Mouse (Mus musculus) lung, adult 2 months (tissue): ENCODE measurements around the gene Fndc3b. TPM values are rescaled to one million over a fixed set of nuclear protein-coding genes. Genes with fewer than 3 reads are reported as not detected.
"Not testable (repeated sequence)": the region's sequence is repeated elsewhere in the genome, so short reads cannot be mapped to it uniquely, and the experiment has no call there.

Experiments
- DNase-seq: peaks from one replicate; pipeline ENCODE4 v3.0.0; 2022
- H3K4me1 ChIP-seq: fragments of 200-500 bp; 2 replicates; pipeline ENCODE4 v1.6.1; 2011; ENCODE audit warnings: low read length; ENCODE audit not compliant: control insufficient read depth, insufficient read depth
- H3K4me3 ChIP-seq: fragments of 200-500 bp; replicated peaks from 2 replicates; pipeline ENCODE3; 2011; ENCODE audit warnings: low read depth, mild to moderate bottlenecking, control low read depth, low read length; ENCODE audit errors: extremely low read depth
- CTCF ChIP-seq: fragments of 200-500 bp; IDR thresholded peaks from 2 replicates; pipeline ENCODE4 v1.5.1; 2011; ENCODE audit warnings: mild to moderate bottlenecking, low read length, control low read depth; ENCODE audit not compliant: insufficient read depth
- POLR2A ChIP-seq: fragments of 200-500 bp; IDR thresholded peaks from 2 replicates; pipeline ENCODE4 v1.6.1; 2011; ENCODE audit warnings: low read depth, mild to moderate bottlenecking, control low read depth, low read length, borderline replicate concordance; ENCODE audit errors: extremely low read depth
- WGBS: fragments of 180-500 bp; shearing (Covaris S2); methylation state at CpG from one replicate; pipeline ENCODE4 v1.1.7; 2018; 5-methylcytosine and 5-hydroxymethylcytosine counted together
- polyA plus RNA-seq: library from polyadenylated mRNA; depleted of rRNA; stranded (reverse); fragments of >200 nt; gene quantifications from 2 replicates; pipeline ENCODE4 v1.2.3, GENCODE M21; 2012

Gene Fndc3b
- polyA plus RNA-seq, 1 experiment, result 23.8 TPM

DNA sequence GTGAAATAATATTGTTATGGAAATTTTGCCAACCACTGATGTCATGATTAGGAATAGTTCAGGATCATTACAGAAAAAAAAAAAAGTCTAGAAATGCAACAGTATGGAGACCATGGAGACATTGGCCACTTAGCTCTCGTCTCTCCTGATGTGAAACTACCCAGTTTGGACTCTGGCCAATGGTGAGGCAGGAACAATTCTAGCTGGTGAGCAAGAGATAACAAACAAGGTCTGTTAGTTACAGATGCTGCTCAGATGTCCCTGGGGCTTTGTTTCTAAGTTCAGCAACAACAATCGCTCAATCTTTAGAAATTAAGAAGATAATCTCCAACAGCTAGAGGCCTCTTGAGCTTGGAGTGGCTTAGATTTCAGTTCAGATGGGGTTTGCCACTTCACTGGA, 302.5 kb downstream of the Fndc3b start:
- DNase-seq, result no peak
- TF ChIP-seq CTCF (no peak), POLR2A (no peak)
- Histone ChIP-seq H3K4me1 (no peaks in the 10 kb centered on the region), H3K4me3 (no peak overlapping the region)
- WGBS, result 51% methylated on average over 2 of the region's 2 CpGs

DNA sequence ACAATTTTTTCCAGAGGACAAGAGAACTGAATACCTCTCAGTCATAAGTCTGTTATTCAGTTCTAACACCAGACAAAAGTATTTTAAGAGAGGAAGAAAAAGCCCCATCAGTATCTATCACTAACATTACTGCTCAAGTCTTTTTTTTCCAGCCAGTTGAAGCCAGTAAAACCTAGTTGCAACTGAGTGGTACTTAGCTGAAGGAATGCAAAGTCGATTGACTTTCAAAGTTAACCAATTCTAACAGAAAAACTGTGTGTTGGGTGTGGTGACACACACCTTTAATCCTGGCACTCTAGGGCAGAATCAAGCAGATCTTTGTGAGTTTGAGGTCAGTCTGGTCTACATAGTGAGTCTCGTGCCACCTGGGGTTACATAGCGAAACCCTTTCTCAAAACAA, 304.7 kb downstream of the Fndc3b start:
- Histone ChIP-seq H3K4me1 (no peaks in the 10 kb centered on the region), H3K4me3 (no peak overlapping the region)
- 80% methylated on average over 3 of the region's 3 CpGs for WGBS
- no peak for DNase-seq
- no peak for TF ChIP-seq POLR2A
- no peak for TF ChIP-seq CTCF

DNA sequence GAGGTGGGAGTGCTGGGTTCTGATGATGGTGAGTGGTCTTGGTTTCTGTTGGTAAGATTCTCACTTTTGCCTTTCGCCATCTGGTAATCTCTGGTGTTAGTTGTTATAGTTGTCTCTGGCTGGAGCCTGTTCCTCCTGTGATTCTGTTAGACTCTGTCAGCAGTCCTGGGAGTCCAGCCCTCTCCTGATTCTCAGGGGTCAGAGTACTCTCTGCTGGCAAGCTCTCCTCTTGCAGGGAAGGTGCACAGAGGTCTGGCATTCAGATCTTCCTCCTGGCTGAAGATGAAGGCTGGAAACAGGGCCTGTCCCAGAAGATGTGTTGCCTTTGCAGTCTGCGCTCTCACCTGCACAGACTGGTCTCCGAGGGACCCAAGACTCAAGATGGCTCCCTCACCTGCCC, 310.1 kb downstream of the Fndc3b start:
- WGBS, result 98% methylated on average over 3 of the region's 3 CpGs
- not testable (repeated sequence) for DNase-seq, H3K4me3 ChIP-seq, H3K4me1 ChIP-seq

DNA sequence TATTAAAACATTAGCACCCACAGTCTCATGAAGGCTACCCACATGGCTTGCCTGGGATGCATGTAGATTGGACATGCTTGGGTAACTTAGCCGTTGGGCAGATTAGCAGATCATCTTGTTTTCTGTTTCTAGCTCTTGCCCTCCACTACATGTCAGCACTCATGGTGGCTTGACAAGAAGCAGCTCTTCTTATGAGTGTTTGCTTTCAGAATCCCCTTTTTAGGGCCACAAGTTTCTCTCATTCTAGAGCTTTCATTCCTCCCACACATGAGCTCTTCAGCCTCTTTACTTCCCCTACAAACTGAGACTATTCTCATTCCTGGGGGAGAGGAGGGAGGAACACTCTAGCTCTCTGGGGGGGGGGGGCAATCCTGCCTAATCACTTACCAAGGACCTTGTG, 321.2 kb downstream of the Fndc3b start:
- H3K4me1 ChIP-seq, result no peaks in the 10 kb centered on the region
- DNase-seq, result no peak
- no peak overlapping the region for H3K4me3 ChIP-seq
- WGBS, result 77% methylated on average over 1 of the region's 1 CpGs
- TF ChIP-seq CTCF (no peak), POLR2A (no peak)

DNA sequence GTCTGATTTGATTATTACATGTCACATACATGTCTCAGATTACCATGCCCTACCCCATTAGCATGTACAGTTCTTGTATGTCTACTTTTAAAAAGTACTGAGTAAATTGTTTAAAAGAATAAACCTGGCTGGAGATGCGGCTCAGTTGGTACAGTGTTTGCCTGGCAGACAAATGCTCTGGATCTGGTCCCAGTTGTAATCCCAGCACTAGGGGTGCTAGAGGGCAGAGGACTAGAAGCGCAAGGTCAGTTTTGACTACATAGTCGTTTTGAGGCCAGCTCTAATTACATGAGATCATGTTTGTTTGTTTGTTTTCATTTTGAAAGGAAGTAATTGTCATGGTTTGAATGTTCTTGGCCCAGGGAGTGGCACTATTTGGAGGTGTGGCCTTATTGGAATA, 326.3 kb downstream of the Fndc3b start:
- no peak for TF ChIP-seq CTCF
- no peak for TF ChIP-seq POLR2A
- WGBS, result 41% methylated on average over 3 of the region's 3 CpGs

DNA sequence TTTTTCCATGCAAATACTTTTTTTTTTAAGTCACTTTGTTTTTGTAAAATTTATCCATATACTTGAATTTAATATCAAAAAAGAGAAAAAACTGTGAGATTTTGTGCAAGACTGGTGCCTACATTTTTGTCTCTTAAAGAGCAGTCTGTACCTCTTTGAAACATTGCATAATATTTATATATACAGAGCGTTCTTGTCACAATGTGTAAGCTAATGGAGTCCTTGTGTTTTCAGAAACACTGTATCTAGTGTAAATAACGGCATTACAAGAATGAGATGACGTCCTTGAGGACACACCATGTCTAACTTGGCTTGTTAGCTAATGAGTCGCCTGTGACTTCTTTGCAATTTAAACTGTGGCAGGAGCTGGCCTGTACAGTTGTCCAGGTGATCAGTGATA, 333.2 kb downstream of the Fndc3b start:
- WGBS, result 47% methylated on average over 4 of the region's 4 CpGs
- Histone ChIP-seq H3K4me3 (no peak overlapping the region), H3K4me1 (no peaks in the 10 kb centered on the region)
- TF ChIP-seq CTCF (no peak), POLR2A (no peak)
- DNase-seq, result no peak

More for the DNA sequence above, 326.3 kb downstream of the Fndc3b start:
- H3K4me1 ChIP-seq, result no peaks in the 10 kb centered on the region
- no peak overlapping the region for H3K4me3 ChIP-seq
- DNase-seq, result no peak

DNA sequence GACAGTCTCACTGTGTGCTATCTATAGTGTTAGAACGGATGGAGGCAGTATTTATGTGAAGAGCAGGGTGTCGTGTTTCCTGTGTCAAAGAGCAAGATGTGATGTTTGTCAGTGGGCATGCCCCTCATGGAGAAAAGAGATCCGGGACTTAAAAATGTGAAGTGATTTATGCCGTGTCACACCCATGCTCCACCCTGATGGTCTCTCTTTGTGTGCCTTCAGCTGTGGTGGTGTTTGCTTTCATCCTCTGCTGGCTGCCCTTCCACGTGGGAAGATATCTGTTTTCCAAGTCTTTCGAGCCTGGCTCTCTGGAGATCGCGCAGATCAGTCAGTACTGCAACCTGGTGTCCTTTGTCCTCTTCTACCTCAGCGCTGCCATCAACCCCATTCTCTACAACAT, 336.7 kb downstream of the Fndc3b start:
- peaks cover 6% of the 10 kb centered on the region for H3K4me1 ChIP-seq
- DNase-seq, result no peak
- TF ChIP-seq POLR2A (no peak), CTCF (no peak)
- H3K4me3 ChIP-seq, result no peak overlapping the region
- whole genome bisulfite sequencing, result 38% methylated on average over 9 of the region's 9 CpGs

DNA sequence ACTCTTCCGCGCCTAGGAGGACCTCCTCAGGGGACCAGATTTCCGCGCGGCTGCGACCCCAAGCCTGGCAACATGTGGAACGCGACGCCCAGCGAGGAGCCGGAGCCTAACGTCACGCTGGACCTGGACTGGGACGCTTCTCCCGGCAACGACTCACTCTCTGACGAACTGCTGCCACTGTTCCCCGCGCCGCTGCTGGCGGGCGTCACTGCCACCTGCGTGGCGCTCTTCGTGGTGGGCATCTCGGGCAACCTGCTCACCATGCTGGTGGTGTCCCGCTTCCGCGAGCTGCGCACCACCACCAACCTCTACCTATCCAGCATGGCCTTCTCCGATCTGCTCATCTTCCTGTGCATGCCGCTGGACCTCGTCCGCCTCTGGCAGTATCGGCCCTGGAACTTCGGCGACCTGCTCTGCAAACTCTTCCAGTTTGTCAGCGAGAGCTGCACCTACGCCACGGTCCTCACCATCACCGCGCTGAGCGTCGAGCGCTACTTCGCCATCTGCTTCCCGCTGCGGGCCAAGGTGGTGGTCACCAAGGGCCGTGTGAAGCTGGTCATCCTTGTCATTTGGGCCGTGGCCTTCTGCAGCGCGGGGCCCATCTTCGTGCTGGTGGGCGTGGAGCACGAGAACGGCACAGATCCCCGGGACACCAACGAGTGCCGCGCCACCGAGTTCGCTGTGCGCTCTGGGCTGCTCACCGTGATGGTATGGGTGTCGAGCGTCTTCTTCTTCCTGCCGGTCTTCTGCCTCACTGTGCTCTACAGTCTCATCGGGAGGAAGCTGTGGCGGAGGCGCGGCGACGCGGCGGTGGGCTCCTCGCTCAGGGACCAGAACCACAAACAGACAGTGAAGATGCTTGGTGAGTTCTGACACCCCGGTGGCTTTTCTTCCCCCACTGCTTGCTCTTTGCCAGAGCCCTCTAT, 339.1 kb downstream of the Fndc3b start:
- H3K4me3 ChIP-seq, result no peak overlapping the region
- DNase-seq, result no peak
- TF ChIP-seq POLR2A, result no peak
- TF ChIP-seq CTCF, result no peak
- H3K4me1 ChIP-seq, result peaks cover 6% of the 10 kb centered on the region
- 2% methylated on average over 77 of the region's 77 CpGs for WGBS

DNA sequence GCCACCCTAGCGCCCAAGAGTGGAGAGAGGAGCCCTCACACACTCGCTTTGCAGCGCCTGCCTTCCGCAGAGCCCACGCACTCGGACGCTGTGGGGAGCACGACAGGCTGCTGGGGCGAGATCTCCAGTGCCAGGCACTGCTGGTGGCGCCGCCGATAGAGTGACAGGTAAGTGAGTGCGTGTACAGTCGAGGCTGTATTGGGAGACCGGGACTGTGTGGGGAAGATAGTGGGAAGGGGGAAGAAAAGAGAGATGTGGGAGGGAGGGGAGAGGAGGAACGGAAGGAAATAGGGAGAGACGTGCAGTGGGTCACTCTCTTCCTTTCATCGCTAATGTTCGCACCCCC, 339.9 kb downstream of the Fndc3b start, which contains the start of gene Ghsr:
Ghsr (plus strand) TSS at position 76 of the 346 bp plus-strand sequence.
- DNase-seq, result no peak
- Histone ChIP-seq H3K4me3 (no peak within 1 kb of the TSS), H3K4me1 (peaks cover 6% of the 10 kb centered on the region)
- no peak for TF ChIP-seq CTCF
- no peak for TF ChIP-seq POLR2A
- WGBS, result 6% methylated on average over 19 of the region's 19 CpGs

DNA sequence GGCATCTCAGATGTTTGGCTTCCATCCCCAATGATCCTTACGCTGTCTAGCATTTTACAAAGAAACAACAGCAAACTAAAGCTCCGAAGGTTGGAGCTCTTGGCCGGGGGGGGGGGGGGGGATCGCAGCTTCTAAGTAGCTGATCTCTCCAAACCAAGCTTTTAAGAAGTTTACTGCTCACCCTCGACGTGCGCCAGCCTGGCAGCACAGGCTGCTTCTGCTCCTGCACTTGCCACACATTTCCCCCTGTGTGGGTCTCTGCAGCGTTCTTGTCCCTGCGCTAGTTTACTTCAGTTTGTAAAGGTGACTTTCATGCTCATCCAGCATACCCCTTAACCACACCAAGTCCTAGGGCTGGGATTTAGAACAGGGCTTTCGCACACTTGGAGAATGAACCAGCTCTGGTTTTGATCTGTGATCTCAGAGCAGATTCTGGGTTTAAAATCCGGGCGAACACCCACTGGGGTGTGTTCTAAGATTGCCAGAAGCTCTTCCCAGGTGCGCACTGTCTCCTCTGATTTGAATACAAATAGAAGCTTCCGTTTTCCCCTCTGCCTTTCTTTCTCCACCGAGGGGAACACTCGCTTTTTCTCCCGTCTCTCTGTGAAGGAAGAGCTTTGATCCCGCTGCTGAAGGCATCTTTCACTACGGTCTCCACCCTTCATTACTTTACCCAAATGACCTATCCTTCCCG, 340.4 kb downstream of the Fndc3b start:
- Histone ChIP-seq H3K4me1 (peaks cover 6% of the 10 kb centered on the region), H3K4me3 (no peak overlapping the region)
- DNase-seq, result no peak
- 5% methylated on average over 20 of the region's 20 CpGs for WGBS
- no peak for TF ChIP-seq POLR2A
- no peak for TF ChIP-seq CTCF
